Mouse (Mus musculus) midbrain, embryonic 11.5 days (tissue): ENCODE data around the gene Gm10134. TPM values are rescaled to one million over a fixed set of nuclear protein-coding genes. Genes with fewer than 3 reads are reported as not detected.
"Not testable (repeated sequence)": the region's sequence is repeated elsewhere in the genome, so short reads cannot be mapped to it uniquely, and the experiment has no call there.

Experiments
- ATAC-seq: fragments of 200-750 bp; cut with Nextera tagmentation; 2 replicates; pipeline ENCODE4 v1.8.0; 2017; ENCODE audit warnings: moderate TSS enrichment, moderate library complexity; ENCODE audit not compliant: low FRiP score
- DNase-seq: peaks from one replicate; pipeline ENCODE4 v3.0.0; 2015; ENCODE audit warnings: low spot score; ENCODE audit errors: missing footprints
- H3K27ac ChIP-seq: fragments of 300-500 bp; sonication (generic); 2 replicates; pipeline ENCODE4 v1.5.1; 2014; ENCODE audit warnings: low read depth, low read length
- H3K27me3 ChIP-seq: fragments of 300-500 bp; sonication (generic); 2 replicates; pipeline ENCODE4 v1.6.1; 2014; ENCODE audit warnings: mild to moderate bottlenecking, low read length, moderate library complexity, mixed read lengths; ENCODE audit not compliant: control insufficient read depth, insufficient read depth
- H3K36me3 ChIP-seq: fragments of 300-500 bp; sonication (generic); 2 replicates; pipeline ENCODE4 v1.6.1; 2014; ENCODE audit warnings: mild to moderate bottlenecking, low read length, moderate library complexity, mixed read lengths; ENCODE audit not compliant: control insufficient read depth, insufficient read depth
- H3K4me1 ChIP-seq: fragments of 300-500 bp; sonication (generic); 2 replicates; pipeline ENCODE4 v1.6.1; 2014; ENCODE audit warnings: low read length; ENCODE audit not compliant: control insufficient read depth, insufficient read depth
- H3K4me2 ChIP-seq: fragments of 300-500 bp; sonication (generic); 2 replicates; pipeline ENCODE4 v1.6.1; 2014; ENCODE audit warnings: mild to moderate bottlenecking, moderate library complexity
- H3K4me3 ChIP-seq: fragments of 300-500 bp; sonication (generic); 2 replicates; pipeline ENCODE4 v1.5.1; 2014; ENCODE audit warnings: low read depth, low read length
- H3K9ac ChIP-seq: fragments of 300-500 bp; sonication (generic); 2 replicates; pipeline ENCODE4 v1.6.1; 2014; ENCODE audit warnings: low read length
- H3K9me3 ChIP-seq: fragments of 300-500 bp; sonication (generic); 2 replicates; pipeline ENCODE4 v1.6.1; 2016; ENCODE audit warnings: low read length; ENCODE audit not compliant: control insufficient read depth
- WGBS: fragments of 180-500 bp; shearing (Covaris S2); extraction: QIAGEN DNeasy Blood & Tissue Kit; methylation state at CpG from one replicate; pipeline ENCODE4 v1.1.7; 2014; 5-methylcytosine and 5-hydroxymethylcytosine counted together
- polyA plus RNA-seq: library from polyadenylated mRNA; unstranded; fragments of >200 nt; fragmentation: Nextera tagmentation; extraction: Ambion mirVana; gene quantifications from 2 replicates; pipeline ENCODE4 v1.2.1, GENCODE M21; 2014

Gene Gm10134
- polyA plus RNA-seq, 1 experiment from 2014 or later, result not detected

DNA sequence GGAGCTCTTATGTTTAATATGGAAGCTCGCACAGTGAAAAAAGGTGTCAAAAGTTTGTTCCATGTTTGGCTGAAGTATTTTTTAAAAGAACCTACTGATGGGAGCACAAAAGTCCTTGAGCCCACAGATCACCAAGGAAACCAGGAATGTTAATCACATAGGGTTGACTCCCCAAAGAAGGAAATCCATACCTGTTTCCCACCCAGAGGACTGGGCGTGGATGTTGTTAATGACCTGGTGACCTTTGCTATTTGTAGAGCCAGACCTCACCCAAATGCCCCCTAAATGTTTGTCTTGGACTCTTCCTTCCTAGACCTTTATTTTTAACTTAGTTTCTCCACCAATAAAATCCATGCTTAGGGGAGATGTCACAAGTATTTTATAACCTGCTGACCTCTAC is 35.3 kb upstream of the Gm10134 start:
- H3K9me3 ChIP-seq, result peaks cover 3% of the 10 kb centered on the region; the same call in 1 of the 2 replicates
- peaks cover 30% of the 10 kb centered on the region for H3K36me3 ChIP-seq
- no peaks in the 10 kb centered on the region for H3K27me3 ChIP-seq
- no peak overlapping the region for H3K9ac ChIP-seq
- 100% methylated on average over 2 of the region's 2 CpGs for WGBS
- DNase-seq, result no peak
- no peak overlapping the region for H3K27ac ChIP-seq
- ATAC-seq, result no peak
- H3K4me1 ChIP-seq, result peaks cover 6% of the 10 kb centered on the region
- H3K4me3 ChIP-seq, result no peak overlapping the region
- H3K4me2 ChIP-seq, result no peak overlapping the region

DNA sequence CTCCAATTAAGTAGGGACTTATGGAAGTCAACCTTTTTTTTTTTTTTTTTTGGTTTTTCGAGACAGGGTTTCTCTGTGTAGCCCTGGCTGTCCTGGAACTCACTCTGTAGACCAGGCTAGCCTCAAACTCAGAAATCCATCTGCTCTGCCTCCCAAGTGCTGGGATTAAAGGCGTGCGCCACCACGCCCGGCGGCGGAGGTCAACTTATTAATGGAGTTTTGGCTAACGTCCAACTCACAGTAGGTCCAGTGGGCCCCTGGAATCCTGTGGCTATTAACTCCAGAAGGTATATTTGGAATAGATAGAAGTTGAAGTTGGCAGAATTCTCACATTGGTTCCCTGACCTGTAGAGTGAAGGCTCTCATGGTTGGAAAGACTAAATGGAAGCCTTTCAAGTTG is 33.9 kb upstream of the Gm10134 start:
- H3K36me3 ChIP-seq, result peaks cover 30% of the 10 kb centered on the region
- DNase-seq, H3K4me1 ChIP-seq, H3K27ac ChIP-seq, H3K27me3 ChIP-seq, ATAC-seq, H3K9ac ChIP-seq, H3K4me2 ChIP-seq, H3K9me3 ChIP-seq, H3K4me3 ChIP-seq: not testable (repeated sequence)
- 96% methylated on average over 8 of the region's 8 CpGs for WGBS

DNA sequence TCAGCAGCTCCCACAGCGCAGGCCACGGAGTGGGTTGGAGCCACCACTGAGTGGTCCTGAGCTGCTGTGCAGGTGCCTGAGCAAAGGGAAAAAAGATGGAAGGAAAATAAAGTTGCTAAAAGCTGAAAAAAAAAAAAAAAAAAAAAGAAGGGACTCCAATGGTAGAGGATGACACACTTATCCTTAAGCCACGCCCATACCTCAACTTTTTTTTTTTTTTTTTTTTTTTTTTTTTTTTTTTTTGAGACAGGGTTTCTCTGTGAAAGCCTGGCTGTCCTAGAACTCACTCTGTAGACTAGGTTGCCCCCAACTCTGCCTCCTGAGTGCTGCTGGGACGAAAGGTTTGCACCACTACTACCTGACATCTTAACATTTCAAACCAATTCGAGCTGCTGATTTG is 27.9 kb upstream of the Gm10134 start:
- not testable (repeated sequence) for H3K4me2 ChIP-seq, DNase-seq, H3K36me3 ChIP-seq, H3K27ac ChIP-seq, ATAC-seq, H3K9me3 ChIP-seq, H3K4me3 ChIP-seq, H3K27me3 ChIP-seq, H3K4me1 ChIP-seq, H3K9ac ChIP-seq
- WGBS, result 93% methylated on average over 5 of the region's 5 CpGs

DNA sequence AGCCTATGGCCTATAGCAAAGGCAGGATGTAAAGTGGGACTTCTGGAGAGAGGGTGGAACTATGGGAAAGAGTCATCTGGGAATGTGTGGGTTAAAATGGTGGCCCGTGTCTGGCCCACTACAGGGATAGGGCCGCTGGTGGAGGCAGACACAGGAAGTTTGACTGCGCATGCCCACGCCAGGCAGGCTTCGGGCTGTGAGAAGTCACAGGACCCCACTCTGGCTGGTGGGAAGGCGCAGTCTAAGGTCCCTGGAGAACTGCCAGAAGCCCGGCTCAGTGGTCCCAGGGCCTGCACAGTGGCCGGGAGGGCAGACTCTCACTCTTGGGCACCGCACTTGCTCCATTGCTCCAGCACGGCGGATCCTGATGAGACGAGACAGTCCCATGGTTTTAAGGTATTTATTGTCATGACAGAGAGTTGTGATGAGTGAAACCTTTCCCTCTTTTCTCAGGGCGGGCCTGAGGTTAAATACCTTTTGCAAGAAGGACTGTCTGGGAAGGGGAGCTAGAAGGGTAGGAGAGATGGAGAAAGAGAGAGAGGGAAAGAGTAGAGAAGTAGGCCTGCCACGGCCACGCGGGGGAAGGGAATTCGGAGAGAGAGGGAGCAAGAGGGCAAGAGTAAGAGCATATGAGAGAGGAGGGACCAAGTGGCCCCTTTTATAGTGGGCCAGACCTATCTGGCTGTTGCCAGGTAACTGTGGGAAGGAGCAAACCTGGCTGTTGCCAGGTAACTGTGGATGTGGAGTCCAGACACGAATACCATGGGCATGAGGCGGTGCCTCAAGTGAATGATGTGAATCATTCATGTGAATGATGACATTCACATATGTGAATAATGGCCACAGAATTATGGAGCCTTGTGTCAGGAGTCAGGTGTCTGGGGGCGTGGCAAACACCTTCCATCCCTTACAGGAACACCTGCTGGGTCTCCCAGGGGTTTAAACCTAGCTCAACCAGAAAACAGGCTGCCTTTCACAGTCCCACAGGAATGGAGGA is 26.4 kb upstream of the Gm10134 start:
- H3K27me3 ChIP-seq, result no peaks in the 10 kb centered on the region
- no peak overlapping the region for H3K4me3 ChIP-seq
- 85% methylated on average over 20 of the region's 20 CpGs for WGBS
- no peak overlapping the region for H3K27ac ChIP-seq
- H3K4me2 ChIP-seq, result no peak overlapping the region
- no peaks in the 10 kb centered on the region for H3K9me3 ChIP-seq
- no peak for DNase-seq
- no peak for ATAC-seq
- no peak overlapping the region for H3K9ac ChIP-seq
- H3K36me3 ChIP-seq, result no peaks in the 10 kb centered on the region
- no peaks in the 10 kb centered on the region for H3K4me1 ChIP-seq

DNA sequence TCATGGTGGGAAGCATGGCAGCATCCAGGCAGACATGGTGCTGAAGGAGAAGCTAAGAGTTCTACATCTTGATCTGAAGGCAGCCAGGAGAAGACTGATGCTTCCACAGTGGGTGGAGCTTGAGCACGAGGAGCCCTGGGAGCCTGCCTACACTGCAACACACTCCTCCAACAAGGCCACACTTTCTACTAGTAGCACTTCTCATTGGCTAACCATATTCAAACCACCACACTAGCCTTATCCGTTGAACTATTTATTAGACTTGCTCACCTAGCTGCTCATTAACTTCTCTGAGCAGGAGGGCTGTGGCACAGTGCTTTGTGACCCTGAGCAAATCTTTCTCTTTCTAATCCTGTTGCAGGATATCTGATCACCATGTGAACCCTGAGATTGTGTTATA is 22.0 kb upstream of the Gm10134 start:
- no peak overlapping the region for H3K9ac ChIP-seq
- ATAC-seq (no peak), DNase-seq (no peak)
- no peaks in the 10 kb centered on the region for H3K4me1 ChIP-seq
- no peaks in the 10 kb centered on the region for H3K27me3 ChIP-seq
- WGBS, result 69% methylated on average over 2 of the region's 2 CpGs
- no peak overlapping the region for H3K4me2 ChIP-seq
- H3K27ac ChIP-seq, result no peak overlapping the region
- no peaks in the 10 kb centered on the region for H3K36me3 ChIP-seq
- H3K9me3 ChIP-seq, result no peaks in the 10 kb centered on the region
- H3K4me3 ChIP-seq, result no peak overlapping the region

DNA sequence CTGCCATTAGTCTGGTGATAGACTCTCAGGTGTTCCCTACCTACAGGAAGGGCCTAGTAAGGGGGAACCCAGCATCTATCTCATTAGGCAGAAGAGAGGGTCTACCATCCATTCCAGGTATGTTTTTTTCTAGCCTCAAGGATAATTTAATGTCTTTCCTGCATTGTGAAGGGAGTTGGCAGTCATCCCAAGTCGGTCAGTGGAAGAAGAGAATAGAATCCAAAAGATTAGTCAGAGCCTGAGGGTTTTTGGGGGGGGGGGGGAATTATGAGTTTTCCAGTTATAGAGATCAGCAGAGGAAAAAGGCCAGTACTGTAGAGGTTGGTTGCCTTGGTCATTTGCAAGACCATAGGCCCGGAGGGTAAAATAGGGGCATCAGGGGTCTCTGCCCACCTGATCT is 11.4 kb upstream of the Gm10134 start:
- Histone ChIP-seq H3K4me2 (no peak overlapping the region), H3K9ac (no peak overlapping the region), H3K4me1 (no peaks in the 10 kb centered on the region), H3K4me3 (no peak overlapping the region), H3K36me3 (no peaks in the 10 kb centered on the region), H3K9me3 (no peaks in the 10 kb centered on the region), H3K27ac (no peak overlapping the region), H3K27me3 (no peaks in the 10 kb centered on the region)
- DNase-seq, result no peak
- ATAC-seq, result no peak
- WGBS, result 96% methylated on average over 2 of the region's 2 CpGs

DNA sequence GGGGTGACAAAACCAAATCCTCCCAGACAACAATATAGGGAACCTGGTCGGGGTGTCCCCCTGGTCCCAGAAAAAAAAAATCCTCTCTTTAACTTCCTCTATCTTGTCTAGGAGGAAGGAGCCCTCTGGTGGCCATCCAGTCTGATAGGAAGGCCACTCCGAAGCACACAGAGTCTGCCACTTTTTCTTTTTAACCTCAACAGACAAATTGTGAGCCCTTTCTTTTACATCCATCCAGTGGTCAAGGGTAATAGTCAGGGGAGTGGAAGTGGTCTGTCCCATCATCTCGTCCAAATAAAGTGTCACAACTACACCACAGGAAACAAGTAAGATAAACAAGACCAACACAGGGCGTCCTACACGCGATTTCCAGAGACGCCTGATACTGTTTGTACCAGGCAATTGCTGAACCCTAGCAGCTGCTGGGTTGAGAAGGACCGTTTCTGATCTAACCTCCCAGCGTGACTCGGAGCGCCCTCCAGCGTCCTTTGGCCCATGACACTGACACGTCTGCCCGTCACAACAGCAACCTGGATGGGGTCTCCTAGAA is 10.6 kb upstream of the Gm10134 start:
- DNase-seq (no peak), ATAC-seq (no peak)
- H3K4me3 ChIP-seq, result no peak overlapping the region
- H3K4me1 ChIP-seq, result no peaks in the 10 kb centered on the region
- no peaks in the 10 kb centered on the region for H3K9me3 ChIP-seq
- no peak overlapping the region for H3K9ac ChIP-seq
- H3K4me2 ChIP-seq, result no peak overlapping the region
- no peaks in the 10 kb centered on the region for H3K27me3 ChIP-seq
- 84% methylated on average over 14 of the region's 14 CpGs for WGBS
- H3K27ac ChIP-seq, result no peak overlapping the region
- no peaks in the 10 kb centered on the region for H3K36me3 ChIP-seq

DNA sequence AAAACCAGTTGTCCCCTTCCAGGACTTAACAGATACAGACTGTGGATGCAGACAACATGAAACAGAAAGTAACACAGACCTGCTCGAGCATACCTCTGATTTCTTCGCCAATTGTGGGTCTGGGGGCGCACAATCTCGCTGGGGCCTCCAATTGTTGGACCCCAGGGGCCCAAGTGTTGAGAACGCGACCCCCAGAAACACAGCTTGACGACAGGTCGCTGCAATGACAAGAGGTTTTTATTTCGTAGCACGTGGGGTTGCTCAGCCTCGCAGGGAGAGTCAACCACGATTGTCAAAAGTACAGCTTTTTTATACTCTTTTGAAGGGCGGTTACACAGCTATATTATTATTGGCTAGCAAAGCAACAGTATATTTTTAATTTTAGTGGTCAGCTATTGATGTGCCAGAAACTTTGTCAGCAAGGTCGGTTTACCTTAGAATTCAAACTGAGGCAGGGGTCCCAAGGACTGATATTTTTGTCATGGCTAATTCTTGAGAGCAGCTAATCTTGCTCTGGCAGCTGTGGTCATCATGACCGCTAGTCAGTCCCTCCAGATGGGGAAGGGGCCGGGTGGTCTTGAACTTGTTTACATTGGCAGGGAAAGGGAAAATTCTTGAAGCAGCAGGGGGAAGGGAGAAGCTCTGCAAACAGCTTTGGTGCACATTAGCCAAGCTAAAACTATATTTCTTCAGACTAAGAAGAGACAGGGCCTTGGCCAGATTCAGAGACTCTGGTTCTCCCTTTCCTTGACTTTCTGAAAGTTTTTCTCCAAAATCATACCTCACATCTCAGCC is 9.9 kb upstream of the Gm10134 start:
- no peaks in the 10 kb centered on the region for H3K9me3 ChIP-seq
- H3K9ac ChIP-seq, result no peak overlapping the region
- no peaks in the 10 kb centered on the region for H3K27me3 ChIP-seq
- DNase-seq (no peak), ATAC-seq (no peak)
- WGBS, result 88% methylated on average over 16 of the region's 16 CpGs
- H3K4me2 ChIP-seq, result no peak overlapping the region
- H3K27ac ChIP-seq, result no peak overlapping the region
- no peak overlapping the region for H3K4me3 ChIP-seq
- no peaks in the 10 kb centered on the region for H3K36me3 ChIP-seq
- no peaks in the 10 kb centered on the region for H3K4me1 ChIP-seq

DNA sequence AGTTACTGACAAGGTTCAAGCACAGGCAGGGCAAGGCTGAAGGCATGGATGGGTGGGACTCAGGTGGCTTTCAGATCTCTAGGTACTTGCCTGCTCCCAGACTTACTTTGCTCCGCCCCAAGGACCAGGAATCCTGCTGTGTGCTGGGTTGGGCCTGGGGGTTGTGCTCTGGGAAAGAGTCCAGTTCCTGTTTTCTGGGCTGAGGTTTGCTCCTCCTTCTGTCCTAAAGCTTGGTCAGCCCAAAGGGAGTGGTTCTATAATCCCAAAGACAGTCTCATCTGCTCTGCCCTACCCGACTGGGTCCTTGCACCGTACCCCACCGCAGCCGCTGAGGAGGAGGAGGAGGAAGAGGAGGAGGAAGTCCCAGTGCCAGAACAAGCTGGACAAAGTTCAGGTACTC is 9.2 kb upstream of the Gm10134 start, which contains the start of gene Gbgt1:
TSS of gene Gbgt1 (plus strand) at position 221 of the 400 bp plus-strand sequence.
- Histone ChIP-seq H3K9ac (no peak within 1 kb of the TSS), H3K9me3 (no peaks in the 10 kb centered on the region), H3K4me1 (no peaks in the 10 kb centered on the region), H3K27ac (no peak within 1 kb of the TSS), H3K27me3 (no peaks in the 10 kb centered on the region), H3K4me2 (no peak within 1 kb of the TSS), H3K4me3 (no peak within 1 kb of the TSS), H3K36me3 (no peaks in the 10 kb centered on the region)
- DNase-seq, result no peak
- WGBS, result 83% methylated on average over 5 of the region's 5 CpGs
- no peak for ATAC-seq
